Mouse (Mus musculus) forebrain, embryonic 12.5 days (tissue): ENCODE measurements around the gene A630076J17Rik. TPM values are rescaled to one million over a fixed set of nuclear protein-coding genes. Genes with fewer than 3 reads are reported as not detected.

Experiments
- ATAC-seq: fragments of 200-750 bp; cut with Nextera tagmentation; 2 replicates; pipeline ENCODE4 v1.8.0; 2017; ENCODE audit warnings: moderate TSS enrichment; ENCODE audit not compliant: low FRiP score
- H3K27ac ChIP-seq: fragments of 300-500 bp; sonication (generic); 2 replicates; pipeline ENCODE4 v1.5.1; 2016; ENCODE audit warnings: mild to moderate bottlenecking
- H3K27me3 ChIP-seq: fragments of 300-500 bp; sonication (generic); 2 replicates; pipeline ENCODE4 v1.6.1; 2016; ENCODE audit warnings: mild to moderate bottlenecking
- H3K36me3 ChIP-seq: fragments of 300-500 bp; sonication (generic); replicated peaks from 2 replicates; pipeline ENCODE4 v1.6.1; 2016; ENCODE audit warnings: mild to moderate bottlenecking
- H3K4me1 ChIP-seq: fragments of 300-500 bp; sonication (generic); 2 replicates; pipeline ENCODE4 v1.6.1; 2016
- H3K4me2 ChIP-seq: fragments of 300-500 bp; sonication (generic); 2 replicates; pipeline ENCODE4 v1.6.1; 2016; ENCODE audit warnings: mild to moderate bottlenecking, moderate library complexity
- H3K4me3 ChIP-seq: fragments of 300-500 bp; sonication (generic); replicated peaks from 2 replicates; pipeline ENCODE4 v1.5.1; 2016; ENCODE audit warnings: mild to moderate bottlenecking
- H3K9ac ChIP-seq: fragments of 300-500 bp; sonication (generic); 2 replicates; pipeline ENCODE4 v1.6.1; 2016; ENCODE audit warnings: mild to moderate bottlenecking
- H3K9me3 ChIP-seq: fragments of 300-500 bp; sonication (generic); 2 replicates; pipeline ENCODE4 v1.6.1; 2016
- WGBS: fragments of 180-500 bp; shearing (Covaris S2); methylation state at CpG from one replicate; pipeline ENCODE4 v1.1.7; 2016; 5-methylcytosine and 5-hydroxymethylcytosine counted together
- polyA plus RNA-seq: library from polyadenylated mRNA; unstranded; fragments of >200 nt; fragmentation: Nextera tagmentation; extraction: Ambion mirVana; gene quantifications from 2 replicates; pipeline ENCODE4 v1.2.1, GENCODE M21; 2016

The A630076J17Rik gene
- polyA plus RNA-seq, 1 experiment from 2014 or later: not detected

DNA sequence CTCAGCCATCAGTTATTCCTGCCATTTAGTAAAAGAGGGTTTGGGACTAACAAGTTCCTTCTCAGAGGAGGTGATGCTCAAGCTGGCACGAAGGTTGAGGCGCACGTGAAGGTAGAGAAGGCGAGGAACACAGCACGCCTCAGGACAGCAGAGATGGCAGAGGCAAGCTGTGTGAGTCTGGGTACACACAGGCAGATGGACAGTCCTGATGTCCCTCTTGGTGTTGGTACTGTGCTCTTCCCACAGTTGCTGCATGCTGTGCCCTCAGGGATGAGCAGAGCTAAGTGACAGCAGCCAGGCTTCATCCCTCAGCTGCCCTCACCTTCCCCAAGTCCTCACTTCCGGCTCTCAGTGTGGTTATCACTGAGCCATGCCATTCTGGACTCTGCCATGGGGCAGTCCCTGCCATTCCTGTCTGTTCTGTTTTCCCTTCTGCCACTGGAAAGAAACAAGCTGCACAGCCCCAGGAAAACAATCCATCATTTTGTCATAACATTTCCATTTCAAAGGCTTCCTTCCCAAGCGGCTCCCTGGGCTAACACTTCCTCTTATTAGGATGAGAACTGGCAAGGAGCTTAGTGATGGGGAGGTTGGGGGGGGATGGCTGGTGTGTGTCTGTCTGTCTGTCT lies 22.7 kb upstream of the A630076J17Rik start:
- ATAC-seq: no peak
- H3K9me3 ChIP-seq: no peaks in the 10 kb centered on the region

DNA sequence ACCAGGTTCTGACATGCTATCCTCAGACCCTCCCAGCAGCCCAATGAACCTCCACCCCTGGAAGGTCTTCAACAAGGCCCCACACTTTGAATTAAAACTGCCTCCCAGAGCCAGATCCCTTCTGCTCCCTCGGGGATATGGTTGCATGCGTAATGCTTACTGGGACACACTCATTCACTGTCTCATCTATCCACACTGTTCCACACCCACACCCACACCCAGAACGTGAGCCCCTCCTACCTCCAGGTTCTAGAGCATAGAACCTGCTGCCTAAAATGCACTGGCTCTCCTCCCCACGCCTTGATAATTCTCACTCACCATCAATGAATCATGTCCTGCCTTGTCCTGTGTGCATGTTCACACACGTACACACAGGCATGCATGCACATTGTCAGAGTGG lies 15.8 kb upstream of the A630076J17Rik start:
- ATAC-seq: no peak

More for the DNA sequence above, 22.7 kb upstream of the A630076J17Rik start:
- Histone ChIP-seq H3K4me2 (no peak overlapping the region), H3K9ac (no peak overlapping the region), H3K36me3 (no peaks in the 10 kb centered on the region), H3K27ac (no peak overlapping the region), H3K27me3 (no peaks in the 10 kb centered on the region), H3K4me3 (no peak overlapping the region), H3K4me1 (peaks cover 21% of the 10 kb centered on the region)
- 69% methylated on average over 7 of the region's 7 CpGs for whole genome bisulfite sequencing

GRCm38 (mm10) chr3:107216400-107217100 lies 13.9 kb upstream of the A630076J17Rik start:
- ATAC-seq: no peak
- WGBS: 76% methylated on average over 8 of the region's 8 CpGs
- H3K4me2 ChIP-seq: no peak overlapping the region
- H3K36me3 ChIP-seq: no peaks in the 10 kb centered on the region
- H3K27ac ChIP-seq: no peak overlapping the region
- peaks cover 5% of the 10 kb centered on the region; the same call in 1 of the 2 replicates for H3K4me1 ChIP-seq
- no peak overlapping the region for H3K4me3 ChIP-seq
- H3K27me3 ChIP-seq: no peaks in the 10 kb centered on the region; the same call in 1 of the 2 replicates
- no peak overlapping the region for H3K9ac ChIP-seq
- H3K9me3 ChIP-seq: no peaks in the 10 kb centered on the region

More for the DNA sequence above, 15.8 kb upstream of the A630076J17Rik start:
- no peaks in the 10 kb centered on the region for H3K9me3 ChIP-seq
- H3K27ac ChIP-seq: no peak overlapping the region
- H3K9ac ChIP-seq: no peak overlapping the region
- no peaks in the 10 kb centered on the region for H3K36me3 ChIP-seq
- no peak overlapping the region for H3K4me2 ChIP-seq
- H3K4me3 ChIP-seq: no peak overlapping the region
- WGBS: 88% methylated on average over 5 of the region's 5 CpGs
- H3K27me3 ChIP-seq: no peaks in the 10 kb centered on the region; the same call in 1 of the 2 replicates
- peaks cover 5% of the 10 kb centered on the region; the same call in 1 of the 2 replicates for H3K4me1 ChIP-seq

DNA sequence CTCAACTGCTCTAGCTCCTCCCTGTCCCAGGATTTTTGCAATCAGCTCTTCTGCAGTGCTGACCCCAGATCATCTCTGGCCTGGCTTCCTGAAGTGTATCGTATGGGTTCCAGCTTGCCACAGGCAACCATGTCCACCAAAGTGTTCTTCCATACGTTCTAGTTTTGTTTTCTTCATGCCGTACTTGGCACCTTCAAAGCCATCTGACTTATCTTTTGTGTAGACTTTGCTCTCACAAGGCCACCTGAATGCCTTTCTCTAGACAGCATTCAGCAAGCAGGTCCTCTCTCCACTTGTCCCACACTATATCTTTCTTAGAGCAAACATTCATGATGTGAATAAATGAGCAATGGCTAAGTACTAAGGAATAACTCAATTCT lies 13.3 kb upstream of the A630076J17Rik start:
- Histone ChIP-seq H3K27me3 (no peaks in the 10 kb centered on the region; the same call in 1 of the 2 replicates), H3K9ac (no peak overlapping the region), H3K4me2 (no peak overlapping the region), H3K27ac (no peak overlapping the region), H3K36me3 (no peaks in the 10 kb centered on the region), H3K4me3 (no peak overlapping the region), H3K9me3 (no peaks in the 10 kb centered on the region), H3K4me1 (peaks cover 5% of the 10 kb centered on the region; the same call in 1 of the 2 replicates)
- no peak for ATAC-seq
- WGBS: 86% methylated on average over 3 of the region's 3 CpGs

GRCm38 (mm10) chr3:107218572-107218971 lies 11.8 kb upstream of the A630076J17Rik start:
- WGBS: 91% methylated on average over 7 of the region's 7 CpGs
- no peak overlapping the region for H3K27ac ChIP-seq

GRCm38 (mm10) chr3:107221608-107222007 lies 8.8 kb upstream of the A630076J17Rik start, which contains the start of gene Cym:
TSS of gene Cym (minus strand) at chr3:107221732.
- peaks cover 2% of the 10 kb centered on the region; the same call in 1 of the 2 replicates for H3K4me1 ChIP-seq
- H3K9ac ChIP-seq: no peak within 1 kb of the TSS
- H3K4me3 ChIP-seq: no peak within 1 kb of the TSS
- no peaks in the 10 kb centered on the region for H3K36me3 ChIP-seq
- no peaks in the 10 kb centered on the region for H3K9me3 ChIP-seq
- no peak for ATAC-seq
- H3K4me2 ChIP-seq: no peak within 1 kb of the TSS
- H3K27me3 ChIP-seq: no peaks in the 10 kb centered on the region; the same call in 1 of the 2 replicates
- 93% methylated on average over 10 of the region's 10 CpGs for WGBS
- no peak within 1 kb of the TSS for H3K27ac ChIP-seq

More at GRCm38 (mm10) chr3:107218572-107218971, 11.8 kb upstream of the A630076J17Rik start:
- Histone ChIP-seq H3K4me3 (no peak overlapping the region), H3K36me3 (no peaks in the 10 kb centered on the region), H3K27me3 (no peaks in the 10 kb centered on the region; the same call in 1 of the 2 replicates), H3K4me1 (peaks cover 5% of the 10 kb centered on the region; the same call in 1 of the 2 replicates), H3K4me2 (no peak overlapping the region), H3K9ac (no peak overlapping the region), H3K9me3 (no peaks in the 10 kb centered on the region)
- no peak for ATAC-seq

- Histone ChIP-seq H3K4me2 (no peak overlapping the region), H3K27me3 (no peaks in the 10 kb centered on the region; the same call in 1 of the 2 replicates), H3K9ac (no peak overlapping the region), H3K4me3 (no peak overlapping the region), H3K27ac (no peak overlapping the region), H3K36me3 (no peaks in the 10 kb centered on the region), H3K4me1 (no peaks in the 10 kb centered on the region), H3K9me3 (no peaks in the 10 kb centered on the region)
- 84% methylated on average over 1 of the region's 1 CpGs for WGBS
- no peak for ATAC-seq
These were observed 7.2 kb upstream of the A630076J17Rik start for GRCm38 (mm10) chr3:107223230-107223629.

DNA sequence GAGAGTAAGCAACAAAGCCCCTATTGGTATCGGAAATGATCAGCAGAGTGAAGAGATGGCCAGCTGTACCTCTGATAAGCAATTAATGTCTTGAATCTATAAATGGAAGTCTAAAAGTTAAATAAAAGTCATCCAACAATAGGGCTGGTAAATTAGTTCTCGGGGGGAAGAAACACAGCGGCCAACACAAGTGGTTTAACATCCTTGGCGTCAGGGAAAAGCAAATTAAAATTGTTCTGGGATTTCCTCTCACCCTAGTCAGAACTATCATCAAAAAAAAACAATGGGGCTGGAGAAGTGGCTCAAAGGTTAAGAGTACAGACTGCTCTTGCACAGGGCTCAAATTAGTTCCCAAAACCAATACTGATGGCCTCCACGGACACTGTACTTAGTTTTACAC lies 4.6 kb upstream of the A630076J17Rik start:
- Histone ChIP-seq H3K4me3 (no peak overlapping the region), H3K4me2 (no peak overlapping the region), H3K9ac (no peak overlapping the region), H3K27ac (no peak overlapping the region), H3K36me3 (no peaks in the 10 kb centered on the region), H3K27me3 (0 out of 2 replicates have a peak, but pooled peaks cover under 1% of the 10 kb centered on the region), H3K9me3 (no peaks in the 10 kb centered on the region), H3K4me1 (no peaks in the 10 kb centered on the region)
- ATAC-seq: no peak
- WGBS: 82% methylated on average over 5 of the region's 5 CpGs

- ATAC-seq: no peak
- Histone ChIP-seq H3K4me2 (no peak overlapping the region), H3K9ac (no peak overlapping the region), H3K27ac (no peak overlapping the region), H3K4me1 (0 out of 2 replicates have a peak, but pooled peaks cover 5% of the 10 kb centered on the region), H3K27me3 (peaks cover 7% of the 10 kb centered on the region; the same call in 1 of the 2 replicates), H3K36me3 (no peaks in the 10 kb centered on the region), H3K4me3 (no peak overlapping the region), H3K9me3 (no peaks in the 10 kb centered on the region)
- 74% methylated on average over 5 of the region's 5 CpGs for WGBS
These were observed 1.2 kb upstream of the A630076J17Rik start for GRCm38 (mm10) chr3:107229221-107229620.

DNA sequence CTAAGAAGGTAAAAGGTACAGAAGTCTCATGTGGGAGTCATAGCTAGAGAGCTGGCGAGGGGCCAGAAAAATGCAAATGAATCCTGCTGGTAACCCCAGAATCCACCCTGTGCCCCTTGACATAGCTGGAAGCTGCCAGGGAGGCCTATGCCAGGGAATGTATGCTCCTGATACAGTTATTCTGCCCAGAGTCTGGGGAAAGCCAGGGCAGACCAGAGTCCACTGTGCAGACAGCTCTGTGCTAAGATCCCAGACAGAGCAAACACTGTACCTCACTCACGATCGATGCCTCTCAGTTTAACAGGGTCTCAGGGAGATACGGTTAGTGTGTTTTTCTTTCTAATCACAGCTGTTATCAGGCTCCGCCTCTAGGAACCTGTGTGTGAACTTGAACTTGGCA lies 592 bp upstream of the A630076J17Rik start:
- no peak overlapping the region for H3K27ac ChIP-seq
- peaks cover 7% of the 10 kb centered on the region; the same call in 1 of the 2 replicates for H3K27me3 ChIP-seq
- no peak for ATAC-seq
- H3K9me3 ChIP-seq: no peaks in the 10 kb centered on the region
- H3K4me3 ChIP-seq: no peak overlapping the region
- H3K36me3 ChIP-seq: no peaks in the 10 kb centered on the region
- H3K4me2 ChIP-seq: no peak overlapping the region
- WGBS: 82% methylated on average over 5 of the region's 5 CpGs
- 0 out of 2 replicates have a peak, but pooled peaks cover 5% of the 10 kb centered on the region for H3K4me1 ChIP-seq
- H3K9ac ChIP-seq: no peak overlapping the region

- WGBS: 73% methylated on average over 4 of the region's 4 CpGs
- Histone ChIP-seq H3K27ac (no peak overlapping the region), H3K4me2 (no peak overlapping the region), H3K4me3 (no peak overlapping the region), H3K36me3 (no peaks in the 10 kb centered on the region), H3K4me1 (0 out of 2 replicates have a peak, but pooled peaks cover 5% of the 10 kb centered on the region), H3K9ac (no peak overlapping the region), H3K27me3 (peaks cover 7% of the 10 kb centered on the region; the same call in 1 of the 2 replicates), H3K9me3 (no peaks in the 10 kb centered on the region)
- ATAC-seq: no peak
These were observed 788 bp downstream of the A630076J17Rik start for GRCm38 (mm10) chr3:107231202-107231601.

DNA sequence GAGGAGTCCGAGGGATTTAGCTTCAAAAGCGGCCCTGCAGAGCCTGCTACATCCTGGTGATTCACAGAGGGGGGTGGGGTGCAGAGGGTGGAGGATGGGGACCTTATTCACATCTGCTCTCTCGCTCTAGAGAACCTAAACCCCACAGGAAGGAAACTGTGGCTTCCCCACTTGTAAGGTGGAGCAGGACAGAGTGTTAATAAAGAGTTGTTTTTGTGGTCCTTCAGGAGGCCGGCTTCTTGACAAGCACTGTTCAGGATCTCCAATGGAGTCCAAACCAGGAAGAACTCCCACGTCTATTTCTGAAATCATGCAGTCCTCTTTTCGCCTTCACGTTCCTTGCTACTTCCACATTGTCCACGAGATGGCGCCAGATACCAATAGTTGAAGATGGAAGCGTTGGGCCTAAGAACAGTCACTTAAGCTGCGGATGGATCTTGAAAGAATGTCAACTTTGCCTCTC lies 3.0 kb downstream of the A630076J17Rik start:
- Histone ChIP-seq H3K9ac (no peak overlapping the region), H3K36me3 (no peaks in the 10 kb centered on the region), H3K4me2 (no peak overlapping the region), H3K4me1 (0 out of 2 replicates have a peak, but pooled peaks cover 5% of the 10 kb centered on the region), H3K27me3 (peaks cover 7% of the 10 kb centered on the region; the same call in 1 of the 2 replicates), H3K9me3 (no peaks in the 10 kb centered on the region), H3K4me3 (no peak overlapping the region), H3K27ac (no peak overlapping the region)
- 9% methylated on average over 11 of the region's 11 CpGs for WGBS
- ATAC-seq: peak; percentile 60; the same call in 1 of the 2 replicates
